Mouse (Mus musculus) heart, adult 2 months (tissue): ENCODE measurements around the gene Ddx43. TPM values are rescaled to one million over a fixed set of nuclear protein-coding genes. Genes with fewer than 3 reads are reported as not detected.

Source experiments
- DNase-seq, 2 experiments: peaks; one replicate each; pipeline ENCODE4 v3.0.0; 2021
- H3K27ac ChIP-seq: fragments of 200-600 bp; 2 replicates; pipeline ENCODE4 v1.8.1; 2022
- H3K27me3 ChIP-seq: fragments of 200-500 bp; 2 replicates; pipeline ENCODE4 v1.6.1; 2012; ENCODE audit warnings: mild to moderate bottlenecking, low read length, inconsistent platforms, mixed read lengths; ENCODE audit not compliant: control insufficient read depth, insufficient read depth
- H3K36me3 ChIP-seq: fragments of 200-500 bp; 2 replicates; pipeline ENCODE4 v1.6.1; 2012; ENCODE audit warnings: low read length, inconsistent platforms; ENCODE audit not compliant: control insufficient read depth, insufficient read depth
- H3K4me1 ChIP-seq: fragments of 200-500 bp; 2 replicates; pipeline ENCODE4 v1.6.1; 2011; ENCODE audit warnings: low read length; ENCODE audit not compliant: control insufficient read depth, insufficient read depth
- H3K4me3 ChIP-seq: fragments of 200-600 bp; 2 replicates; pipeline ENCODE4 v1.8.1; 2022
- H3K79me2 ChIP-seq: fragments of 200-500 bp; replicated peaks from 2 replicates; pipeline ENCODE4 v1.6.1; 2012; ENCODE audit warnings: mild to moderate bottlenecking, inconsistent platforms, low read length, moderate library complexity, mixed read lengths; ENCODE audit not compliant: control insufficient read depth, insufficient read depth
- H3K9ac ChIP-seq: fragments of 200-500 bp; 2 replicates; pipeline ENCODE4 v1.6.1; 2012; ENCODE audit warnings: low read depth, mild to moderate bottlenecking, control low read depth, inconsistent platforms, low read length, mixed read lengths
- CTCF ChIP-seq: fragments of 200-600 bp; IDR thresholded peaks from 2 replicates; pipeline ENCODE4 v1.8.1; 2022; ENCODE audit warnings: antibody characterized with exemption, mild to moderate bottlenecking, moderate library complexity
- EP300 ChIP-seq: fragments of 200-500 bp; IDR thresholded peaks from 2 replicates; pipeline ENCODE4 v1.6.1; 2011; ENCODE audit warnings: low read depth, low read length, control low read depth; ENCODE audit not compliant: insufficient read depth
- POLR2A ChIP-seq: fragments of 200-500 bp; IDR thresholded peaks from 2 replicates; pipeline ENCODE4 v1.6.1; 2011; ENCODE audit warnings: mild to moderate bottlenecking, low read depth, low read length, control low read depth; ENCODE audit not compliant: insufficient read depth
- WGBS: fragments of 180-500 bp; shearing (Covaris S2); methylation state at CpG from one replicate; pipeline ENCODE4 v1.1.7; 2018; 5-methylcytosine and 5-hydroxymethylcytosine counted together
- intact Hi-C: fragments of 180-260 bp; cut with DNase I; formaldehyde crosslinking; loops from one replicate; pipeline ENCODE4 v1.15.1; 2025
- polyA plus RNA-seq: library from polyadenylated mRNA; depleted of rRNA; stranded (reverse); fragments of >200 nt; gene quantifications from 2 replicates; pipeline ENCODE4 v1.2.3, GENCODE M21; 2012
- total RNA-seq, 2 experiments: library from RNA; stranded (reverse); gene quantifications; 2 replicates each; pipeline ENCODE4 v1.2.3; 2021

Ddx43 gene
- total and polyA plus RNA-seq, 3 experiments, result not detected

DNA sequence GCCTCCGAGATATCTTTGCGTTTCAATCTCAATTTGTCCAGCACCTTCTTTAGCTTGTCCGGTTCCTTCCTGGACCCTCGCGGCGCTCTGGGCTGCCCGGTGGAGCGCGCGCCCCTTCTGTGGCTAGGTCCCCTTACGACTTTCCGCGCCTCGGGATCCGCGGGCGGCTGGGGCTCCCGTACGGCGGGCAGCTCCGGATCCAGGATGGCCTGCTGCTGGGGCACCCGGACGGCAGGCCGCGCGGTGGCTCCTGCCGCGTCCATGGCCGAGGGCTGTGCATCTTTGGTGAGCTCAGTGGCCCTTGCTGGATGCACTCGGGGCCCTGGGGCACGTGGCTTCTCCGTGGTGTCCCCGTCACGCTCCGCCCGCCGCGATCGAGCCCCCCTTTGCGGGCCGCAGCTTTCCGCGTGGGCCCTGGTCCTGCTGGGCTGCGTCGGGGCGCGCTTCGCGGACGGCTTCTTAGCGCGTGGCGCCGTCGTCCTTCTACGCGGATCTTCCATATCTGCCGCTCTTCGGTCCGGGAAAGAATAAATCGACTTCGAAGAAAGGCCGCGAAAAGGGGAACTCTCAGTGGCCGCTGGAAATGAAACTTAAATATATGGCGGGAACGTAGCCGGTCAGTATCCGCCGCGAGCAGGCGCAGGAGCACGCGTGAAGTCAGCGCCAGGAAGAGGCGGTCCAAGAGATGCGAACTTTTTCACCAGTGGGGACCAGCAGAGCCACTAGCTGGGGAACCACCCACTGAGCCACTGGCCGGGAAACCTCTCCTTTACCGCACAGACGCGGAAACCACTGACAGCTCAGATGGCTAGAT, 47.2 kb downstream of the Ddx43 start, which contains the start of gene Cgas:
Cgas (minus strand) TSS at position 659 of the 814 bp plus-strand sequence.
- Histone ChIP-seq H3K27me3 (no peaks in the 10 kb centered on the region), H3K4me3 (peak within 1 kb of the TSS; percentile 62), H3K36me3 (no peaks in the 10 kb centered on the region), H3K4me1 (no peaks in the 10 kb centered on the region; the same call in 1 of the 2 replicates), H3K27ac (peak within 1 kb of the TSS; percentile 44), H3K9ac (peak within 1 kb of the TSS; percentile 70), H3K79me2 (no peaks in the 10 kb centered on the region)
- intact Hi-C loops, result no loop called here
- peak; percentile 83 to 88 for DNase-seq
- WGBS, result under 1% methylated on average over 81 of the region's 81 CpGs
- TF ChIP-seq POLR2A (peak; percentile 72), EP300 (no peak)

DNA sequence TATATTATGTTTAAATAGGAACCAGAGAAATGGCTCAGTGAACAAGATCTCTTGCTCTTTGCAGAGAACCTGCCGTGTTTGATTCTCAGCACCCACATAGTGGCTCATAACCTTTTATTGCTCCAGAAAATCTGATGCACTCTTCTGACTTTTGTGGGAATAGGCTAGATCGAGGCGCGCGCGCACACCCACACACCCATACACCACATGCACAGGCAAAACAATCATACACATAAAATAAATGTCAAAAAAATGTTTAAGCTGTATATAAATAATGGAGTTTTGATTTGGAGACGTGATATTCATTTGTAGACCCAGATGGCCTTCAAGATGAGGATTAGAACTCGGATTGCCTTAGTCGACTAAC, 52.0 kb downstream of the Ddx43 start:
- peaks cover 3% of the 10 kb centered on the region for H3K36me3 ChIP-seq
- H3K9ac ChIP-seq, result peak overlapping the region; percentile 44; the same call in 1 of the 2 replicates
- no peaks in the 10 kb centered on the region for H3K27me3 ChIP-seq
- WGBS, result 34% methylated on average over 9 of the region's 9 CpGs
- H3K4me3 ChIP-seq, result peak overlapping the region; percentile 96
- H3K27ac ChIP-seq, result peak overlapping the region; percentile 92
- intact Hi-C loops, result loop anchor here (5.0 kb wide), 1 partner anchor 35 kb away; no protein-coding TSS in a partner anchor
- H3K79me2 ChIP-seq, result no peaks in the 10 kb centered on the region
- peaks cover 3% of the 10 kb centered on the region for H3K4me1 ChIP-seq
- TF ChIP-seq EP300 (no peak), POLR2A (no peak), CTCF (no peak)
- no peak for DNase-seq

DNA sequence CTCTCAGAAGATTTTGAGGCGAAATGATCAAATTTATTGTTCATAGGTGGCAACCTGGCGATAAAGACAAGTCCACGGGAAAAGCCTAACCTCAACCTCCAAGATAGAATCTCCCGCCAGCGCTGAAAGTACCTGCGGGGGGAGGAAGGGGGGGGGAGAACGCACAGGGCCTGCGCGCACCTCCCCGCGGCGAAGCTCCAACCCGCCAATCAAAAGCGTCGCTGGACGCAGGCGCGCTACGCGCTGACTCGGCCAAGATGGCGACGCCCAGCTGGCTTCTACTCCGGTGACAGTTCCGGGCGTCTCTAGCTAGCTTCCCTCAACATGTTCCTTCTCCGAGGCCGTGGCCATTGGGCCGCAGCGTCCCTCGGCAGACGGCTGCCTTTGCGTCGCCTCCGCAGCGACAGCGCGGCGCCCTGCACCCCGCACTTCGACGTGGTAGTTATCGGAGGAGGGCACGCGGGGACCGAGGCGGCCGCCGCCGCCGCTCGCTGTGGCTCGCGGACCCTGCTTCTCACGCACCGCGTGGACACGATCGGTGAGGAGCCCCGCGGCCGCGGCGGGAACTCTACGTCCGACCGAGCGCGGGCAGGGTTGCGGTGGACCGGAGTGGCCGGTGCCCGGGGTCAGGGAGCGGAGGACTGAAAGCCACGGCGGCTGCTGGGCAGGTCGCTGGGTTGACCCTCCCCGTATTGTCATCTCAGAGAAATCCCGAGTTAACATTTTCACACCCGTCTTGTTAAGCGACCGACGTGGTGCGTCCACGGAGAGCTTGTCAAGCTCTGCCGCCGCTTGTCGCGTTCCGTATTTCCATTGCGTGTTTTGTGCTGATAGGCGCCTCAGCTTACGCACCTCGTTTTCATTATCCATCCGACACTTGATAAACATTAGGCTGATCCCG, 52.6 kb downstream of the Ddx43 start, which contains the start of the genes Mto1 and Gm17324:
Mto1 (plus strand) TSS at position 236 of the 901 bp plus-strand sequence.
Gm17324 (minus strand) TSS at position 814 of the 901 bp plus-strand sequence.
- H3K9ac ChIP-seq, result peak within 1 kb of the TSS; percentile 86
- no peaks in the 10 kb centered on the region for H3K79me2 ChIP-seq
- H3K4me1 ChIP-seq, result peaks cover 3% of the 10 kb centered on the region
- H3K27ac ChIP-seq, result peak within 1 kb of the TSS; percentile 92
- H3K36me3 ChIP-seq, result peaks cover 3% of the 10 kb centered on the region
- peak within 1 kb of the TSS; percentile 96 for H3K4me3 ChIP-seq
- WGBS, result under 1% methylated on average over 96 of the region's 96 CpGs
- peak; percentile 93 for DNase-seq
- H3K27me3 ChIP-seq, result no peaks in the 10 kb centered on the region
- TF ChIP-seq CTCF (no peak), POLR2A (peak; percentile 87)
- intact Hi-C loops, result loop anchor here (2.0 to 5.0 kb wide), 2 partner anchors 34 to 79 kb away; no protein-coding TSS in a partner anchor

DNA sequence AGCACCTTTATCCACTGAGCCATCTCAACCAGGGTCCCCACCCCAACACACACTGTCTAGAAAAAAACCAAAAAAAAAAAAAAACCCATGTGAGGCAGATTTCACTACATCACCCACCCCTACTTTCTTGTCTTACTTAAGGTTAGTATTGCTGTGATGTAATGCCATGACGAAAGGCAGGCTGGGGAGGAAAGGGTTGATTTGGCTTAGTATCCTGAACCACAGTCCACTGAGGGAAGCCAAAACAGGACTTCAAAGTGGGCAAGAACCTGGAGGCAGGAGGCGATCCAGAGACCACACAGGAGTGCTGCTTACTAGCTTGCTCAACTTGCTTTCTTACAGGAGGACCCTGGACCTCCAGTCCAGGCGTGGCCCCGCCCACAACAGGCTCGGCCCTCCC, 54.8 kb downstream of the Ddx43 start:
- Histone ChIP-seq H3K27me3 (no peaks in the 10 kb centered on the region), H3K79me2 (no peaks in the 10 kb centered on the region), H3K9ac (no peak overlapping the region), H3K4me1 (peaks cover 3% of the 10 kb centered on the region), H3K36me3 (peaks cover 3% of the 10 kb centered on the region), H3K27ac (no peak overlapping the region), H3K4me3 (no peak overlapping the region)
- TF ChIP-seq EP300 (no peak), CTCF (no peak), POLR2A (no peak)
- 79% methylated on average over 5 of the region's 5 CpGs for WGBS
- intact Hi-C loops, result no loop called here
- no peak for DNase-seq

DNA sequence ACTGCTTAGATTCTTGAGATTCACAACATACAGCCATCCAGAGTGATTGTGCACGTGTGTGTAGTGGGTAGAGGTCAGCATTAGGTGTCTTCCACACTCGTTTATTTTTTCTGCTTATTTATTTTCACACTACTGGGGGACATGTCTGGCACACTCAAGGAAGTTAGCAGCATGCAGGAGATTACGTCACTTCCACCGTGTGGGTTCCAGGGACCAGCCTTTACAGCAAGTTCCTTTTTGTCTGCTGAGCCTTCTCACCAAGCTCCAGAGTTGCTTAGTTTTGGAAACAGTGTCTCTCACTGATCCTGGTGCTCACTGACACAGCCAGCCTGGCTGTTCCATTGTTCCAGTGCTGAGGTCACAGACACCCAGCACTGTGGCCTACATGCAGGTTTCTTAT, 55.8 kb downstream of the Ddx43 start:
- TF ChIP-seq EP300 (no peak), POLR2A (no peak), CTCF (no peak)
- H3K79me2 ChIP-seq, result no peaks in the 10 kb centered on the region
- H3K9ac ChIP-seq, result no peak overlapping the region
- intact Hi-C loops, result no loop called here
- WGBS, result 44% methylated on average over 4 of the region's 4 CpGs
- peaks cover 3% of the 10 kb centered on the region for H3K4me1 ChIP-seq
- peaks cover 3% of the 10 kb centered on the region for H3K36me3 ChIP-seq
- no peak overlapping the region for H3K27ac ChIP-seq
- H3K27me3 ChIP-seq, result no peaks in the 10 kb centered on the region
- H3K4me3 ChIP-seq, result no peak overlapping the region
- peak in 1 of 2 experiments; percentile 45 for DNase-seq
